Mouse (Mus musculus) CD4-positive, CD25-positive, alpha-beta regulatory T cell, adult 2 months (primary cell): Measurements from ENCODE around the gene Erich2.
A peak's percentile ranks its signal among the peaks of the same experiment; 100 is the strongest.

Source experiments
- DNase-seq: peaks from one replicate; pipeline ENCODE4 v3.0.0-alpha.2; 2012; ENCODE audit warnings: low read depth, low spot score

The Erich2 gene

GRCm38 (mm10) chr2:70562011-70562491 is 53.4 kb downstream of the Erich2 start:
- no peak for DNase-seq

- DNase-seq = no peak
Measured at GRCm38 (mm10) chr2:70562611-70562980, 54.0 kb downstream of the Erich2 start.

- DNase-seq = no peak
Measured at GRCm38 (mm10) chr2:70562981-70563671, 54.5 kb downstream of the Erich2 start.

- no peak for DNase-seq
Measured at GRCm38 (mm10) chr2:70563721-70564645, 55.4 kb downstream of the Erich2 start.

GRCm38 (mm10) chr2:70564646-70565315 is 56.2 kb downstream of the Erich2 start:
- no peak for DNase-seq

GRCm38 (mm10) chr2:70565651-70566602 is 57.3 kb downstream of the Erich2 start:
- no peak for DNase-seq

- no peak for DNase-seq
Measured at GRCm38 (mm10) chr2:70566603-70566981, 58.0 kb downstream of the Erich2 start.

- peak; percentile 41 for DNase-seq
Measured at GRCm38 (mm10) chr2:70567071-70567681, 58.6 kb downstream of the Erich2 start.

- no peak for DNase-seq
Measured at GRCm38 (mm10) chr2:70567682-70568077, 59.1 kb downstream of the Erich2 start.

GRCm38 (mm10) chr2:70568198-70568941 is 59.8 kb downstream of the Erich2 start:
- no peak for DNase-seq

- DNase-seq = no peak
Measured at GRCm38 (mm10) chr2:70571698-70572097, 63.1 kb downstream of the Erich2 start.

- no peak for DNase-seq
Measured at GRCm38 (mm10) chr2:70572251-70572650, 63.6 kb downstream of the Erich2 start.

- no peak for DNase-seq
Measured at GRCm38 (mm10) chr2:70573544-70574210, 65.1 kb downstream of the Erich2 start.

- DNase-seq = no peak
Measured at GRCm38 (mm10) chr2:70588200-70588599, 79.6 kb downstream of the Erich2 start.
